Comparison of ENCODE assay signal across 15 mouse cellular contexts in the genomic region with DNA sequence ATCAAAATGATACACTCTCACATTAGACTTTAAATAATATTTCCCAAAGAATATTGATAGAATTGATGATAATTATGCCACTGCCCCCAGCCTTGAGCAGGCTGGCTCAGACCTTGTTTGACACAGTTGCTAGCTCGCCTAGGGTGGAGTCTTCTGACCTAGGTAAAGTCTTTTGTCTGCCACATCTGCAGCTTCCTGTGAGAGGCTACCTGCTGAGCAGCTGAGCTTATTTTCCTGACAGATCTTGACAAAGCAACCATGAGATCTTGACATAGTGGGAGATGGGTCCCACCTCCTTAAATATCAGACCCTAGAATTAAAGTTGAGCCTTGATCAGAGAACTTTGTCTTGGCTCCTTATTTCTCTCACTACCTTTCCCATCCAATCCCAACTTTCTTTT.
"Had no signal": no experiment of that assay in that cellular context is flagged by ENCODE, and none has a peak within 500 bp of the region (broad histone marks: within the 10 kb centered on the region; RNA-seq: fewer than 3 reads in every experiment).

No protein-coding gene starts in this region.

- DNase-seq: retina, postnatal 1 day; right cerebral cortex, adult 18-20 months; right cerebral cortex, postnatal 14 days; right cerebral cortex, postnatal 25 days; right cerebral cortex, postnatal 4 days; spleen, adult 18-20 months; thymus, adult 18-20 months; thymus, adult 2 months; thymus, postnatal 14 days; thymus, postnatal 25 days; thymus, postnatal 36 days; thymus, postnatal 4 days had no signal

- H3K4me3 ChIP-seq: neural tube, embryonic 15.5 days; stomach, embryonic 15.5 days had no signal

- H3K27ac ChIP-seq: neural tube, embryonic 15.5 days; stomach, embryonic 15.5 days; stomach, postnatal 0 days had no signal

- H3K9me3 ChIP-seq: neural tube, embryonic 15.5 days; stomach, embryonic 15.5 days had no signal

- H3K4me2 ChIP-seq: neural tube, embryonic 15.5 days; stomach, embryonic 15.5 days had no signal

- H3K9ac ChIP-seq: neural tube, embryonic 15.5 days; stomach, embryonic 15.5 days had no signal

- H3K4me1 ChIP-seq: neural tube, embryonic 15.5 days; stomach, embryonic 15.5 days had no signal

- H3K27me3 ChIP-seq: neural tube, embryonic 15.5 days; stomach, embryonic 15.5 days had no signal

- H3K36me3 ChIP-seq: neural tube, embryonic 15.5 days; stomach, embryonic 15.5 days had no signal
